Mouse (Mus musculus) heart, adult 2 months (tissue): ENCODE data around the gene Runx1. TPM values are rescaled to one million over a fixed set of nuclear protein-coding genes. Genes with fewer than 3 reads are reported as not detected.
A peak's percentile ranks its signal among the peaks of the same experiment; 100 is the strongest.

Source experiments
- DNase-seq, 2 experiments: peaks; one replicate each; pipeline ENCODE4 v3.0.0; 2021
- H3K27ac ChIP-seq: fragments of 200-600 bp; 2 replicates; pipeline ENCODE4 v1.8.1; 2022
- H3K27me3 ChIP-seq: fragments of 200-500 bp; 2 replicates; pipeline ENCODE4 v1.6.1; 2012; ENCODE audit warnings: mild to moderate bottlenecking, low read length, inconsistent platforms, mixed read lengths; ENCODE audit not compliant: control insufficient read depth, insufficient read depth
- H3K36me3 ChIP-seq: fragments of 200-500 bp; 2 replicates; pipeline ENCODE4 v1.6.1; 2012; ENCODE audit warnings: low read length, inconsistent platforms; ENCODE audit not compliant: control insufficient read depth, insufficient read depth
- H3K4me1 ChIP-seq: fragments of 200-500 bp; 2 replicates; pipeline ENCODE4 v1.6.1; 2011; ENCODE audit warnings: low read length; ENCODE audit not compliant: control insufficient read depth, insufficient read depth
- H3K4me3 ChIP-seq: fragments of 200-600 bp; 2 replicates; pipeline ENCODE4 v1.8.1; 2022
- H3K79me2 ChIP-seq: fragments of 200-500 bp; replicated peaks from 2 replicates; pipeline ENCODE4 v1.6.1; 2012; ENCODE audit warnings: mild to moderate bottlenecking, inconsistent platforms, low read length, moderate library complexity, mixed read lengths; ENCODE audit not compliant: control insufficient read depth, insufficient read depth
- H3K9ac ChIP-seq: fragments of 200-500 bp; 2 replicates; pipeline ENCODE4 v1.6.1; 2012; ENCODE audit warnings: low read depth, mild to moderate bottlenecking, control low read depth, inconsistent platforms, low read length, mixed read lengths
- CTCF ChIP-seq: fragments of 200-600 bp; IDR thresholded peaks from 2 replicates; pipeline ENCODE4 v1.8.1; 2022; ENCODE audit warnings: antibody characterized with exemption, mild to moderate bottlenecking, moderate library complexity
- EP300 ChIP-seq: fragments of 200-500 bp; IDR thresholded peaks from 2 replicates; pipeline ENCODE4 v1.6.1; 2011; ENCODE audit warnings: low read depth, low read length, control low read depth; ENCODE audit not compliant: insufficient read depth
- POLR2A ChIP-seq: fragments of 200-500 bp; IDR thresholded peaks from 2 replicates; pipeline ENCODE4 v1.6.1; 2011; ENCODE audit warnings: mild to moderate bottlenecking, low read depth, low read length, control low read depth; ENCODE audit not compliant: insufficient read depth
- WGBS: fragments of 180-500 bp; shearing (Covaris S2); methylation state at CpG from one replicate; pipeline ENCODE4 v1.1.7; 2018; 5-methylcytosine and 5-hydroxymethylcytosine counted together
- intact Hi-C: fragments of 180-260 bp; cut with DNase I; formaldehyde crosslinking; loops from one replicate; pipeline ENCODE4 v1.15.1; 2025
- polyA plus RNA-seq: library from polyadenylated mRNA; depleted of rRNA; stranded (reverse); fragments of >200 nt; gene quantifications from 2 replicates; pipeline ENCODE4 v1.2.3, GENCODE M21; 2012
- total RNA-seq, 2 experiments: library from RNA; stranded (reverse); gene quantifications; 2 replicates each; pipeline ENCODE4 v1.2.3; 2021

Gene Runx1
- total and polyA plus RNA-seq, 3 experiments: 1.8 to 2.4 (median 2.1) TPM

- Histone ChIP-seq H3K4me1 (peaks cover 1% of the 10 kb centered on the region; the same call in 1 of the 2 replicates), H3K4me3 (no peak overlapping the region), H3K79me2 (no peaks in the 10 kb centered on the region), H3K27me3 (no peaks in the 10 kb centered on the region; the same call in 1 of the 2 replicates), H3K36me3 (no peaks in the 10 kb centered on the region), H3K27ac (no peak overlapping the region), H3K9ac (no peak overlapping the region)
- TF ChIP-seq POLR2A (no peak), EP300 (no peak), CTCF (no peak)
- WGBS: 76% methylated on average over 9 of the region's 9 CpGs
- intact Hi-C loops: no loop called here
- no peak for DNase-seq
Measured at GRCm38 (mm10) chr16:92726870-92727269, 99.1 kb downstream of the Runx1 start.

- Histone ChIP-seq H3K4me1 (no peaks in the 10 kb centered on the region), H3K27ac (no peak overlapping the region), H3K36me3 (no peaks in the 10 kb centered on the region), H3K27me3 (no peaks in the 10 kb centered on the region; the same call in 1 of the 2 replicates), H3K79me2 (no peaks in the 10 kb centered on the region), H3K4me3 (no peak overlapping the region), H3K9ac (no peak overlapping the region)
- TF ChIP-seq EP300: no peak
- no peak for TF ChIP-seq CTCF
- no peak for TF ChIP-seq POLR2A
- WGBS: 41% methylated on average over 3 of the region's 3 CpGs
- intact Hi-C loops: no loop called here
- DNase-seq: no peak
Measured at GRCm38 (mm10) chr16:92724526-92724925, 101.4 kb downstream of the Runx1 start.

GRCm38 (mm10) chr16:92720678-92721077, 105.3 kb downstream of the Runx1 start:
- H3K4me1 ChIP-seq: no peaks in the 10 kb centered on the region
- no peak overlapping the region for H3K4me3 ChIP-seq
- intact Hi-C loops: no loop called here
- DNase-seq: no peak
- TF ChIP-seq POLR2A (no peak), CTCF (no peak), EP300 (no peak)
- no peaks in the 10 kb centered on the region for H3K36me3 ChIP-seq
- WGBS: 76% methylated on average over 10 of the region's 10 CpGs
- H3K79me2 ChIP-seq: no peaks in the 10 kb centered on the region
- no peak overlapping the region for H3K27ac ChIP-seq
- H3K9ac ChIP-seq: no peak overlapping the region
- no peaks in the 10 kb centered on the region; the same call in 1 of the 2 replicates for H3K27me3 ChIP-seq

GRCm38 (mm10) chr16:92719725-92720124, 106.2 kb downstream of the Runx1 start:
- TF ChIP-seq CTCF (no peak), EP300 (no peak), POLR2A (no peak)
- intact Hi-C loops: no loop called here
- Histone ChIP-seq H3K4me1 (no peaks in the 10 kb centered on the region), H3K9ac (no peak overlapping the region), H3K27me3 (no peaks in the 10 kb centered on the region; the same call in 1 of the 2 replicates), H3K4me3 (no peak overlapping the region), H3K27ac (no peak overlapping the region), H3K79me2 (no peaks in the 10 kb centered on the region), H3K36me3 (no peaks in the 10 kb centered on the region)
- DNase-seq: no peak
- 80% methylated on average over 6 of the region's 6 CpGs for whole genome bisulfite sequencing

- Histone ChIP-seq H3K36me3 (no peaks in the 10 kb centered on the region), H3K27me3 (no peaks in the 10 kb centered on the region; the same call in 1 of the 2 replicates), H3K4me3 (no peak overlapping the region), H3K79me2 (no peaks in the 10 kb centered on the region), H3K27ac (no peak overlapping the region), H3K4me1 (no peaks in the 10 kb centered on the region), H3K9ac (no peak overlapping the region)
- peak in 1 of 2 experiments; percentile 41 for DNase-seq
- TF ChIP-seq EP300 (no peak), POLR2A (no peak), CTCF (no peak)
- 28% methylated on average over 15 of the region's 15 CpGs for WGBS
- intact Hi-C loops: no loop called here
Measured at GRCm38 (mm10) chr16:92715599-92716483, 110.1 kb downstream of the Runx1 start.

GRCm38 (mm10) chr16:92710161-92710560, 115.8 kb downstream of the Runx1 start:
- H3K79me2 ChIP-seq: no peaks in the 10 kb centered on the region
- no peaks in the 10 kb centered on the region for H3K27me3 ChIP-seq
- no peak for DNase-seq
- H3K9ac ChIP-seq: no peak overlapping the region
- H3K4me1 ChIP-seq: no peaks in the 10 kb centered on the region
- H3K4me3 ChIP-seq: no peak overlapping the region
- H3K36me3 ChIP-seq: no peaks in the 10 kb centered on the region
- H3K27ac ChIP-seq: no peak overlapping the region
- intact Hi-C loops: no loop called here
- WGBS: 23% methylated on average over 1 of the region's 1 CpGs
- TF ChIP-seq CTCF: no peak
